Mouse (Mus musculus): ENCODE data around the gene Phf19. TPM values are rescaled to one million over a fixed set of nuclear protein-coding genes. Genes with fewer than 3 reads are reported as not detected.
A peak's percentile ranks its signal among the peaks of the same experiment; 100 is the strongest.

The Phf19 gene
- total RNA-seq, 1 experiment from 2014 or later: 10.0 TPM

GRCm38 (mm10) chr2:34904849-34905542 is 8.8 kb downstream of the Phf19 start:
- peak; percentile 90 to 92 for ATAC-seq (replicated peaks in 1 of 2; ENCODE audit: insufficient read depth in 1 of 2, low FRiP score in 2 of 2, low TSS enrichment in 1 of 2, low read depth in 1 of 2, poor library complexity in 2 of 2, severe bottlenecking in 2 of 2)

GRCm38 (mm10) chr2:34903652-34904405 is 10.0 kb downstream of the Phf19 start:
- no peak for ATAC-seq (replicated peaks in 1 of 2; ENCODE audit: insufficient read depth in 1 of 2, low FRiP score in 2 of 2, low TSS enrichment in 1 of 2, low read depth in 1 of 2, poor library complexity in 2 of 2, severe bottlenecking in 2 of 2)

- no peak for ATAC-seq (replicated peaks in 1 of 2; ENCODE audit: insufficient read depth in 1 of 2, low FRiP score in 2 of 2, low TSS enrichment in 1 of 2, low read depth in 1 of 2, poor library complexity in 2 of 2, severe bottlenecking in 2 of 2)
Observed at GRCm38 (mm10) chr2:34903191-34903590, 10.6 kb downstream of the Phf19 start.

- ATAC-seq (replicated peaks in 1 of 2; ENCODE audit: insufficient read depth in 1 of 2, low FRiP score in 2 of 2, low TSS enrichment in 1 of 2, low read depth in 1 of 2, poor library complexity in 2 of 2, severe bottlenecking in 2 of 2): no peak
Observed at GRCm38 (mm10) chr2:34902731-34903130, 11.1 kb downstream of the Phf19 start.

GRCm38 (mm10) chr2:34901726-34902125 is 12.1 kb downstream of the Phf19 start:
- no peak for ATAC-seq (replicated peaks in 1 of 2; ENCODE audit: insufficient read depth in 1 of 2, low FRiP score in 2 of 2, low TSS enrichment in 1 of 2, low read depth in 1 of 2, poor library complexity in 2 of 2, severe bottlenecking in 2 of 2)

GRCm38 (mm10) chr2:34900412-34900811 is 13.4 kb downstream of the Phf19 start:
- ATAC-seq (replicated peaks in 1 of 2; ENCODE audit: insufficient read depth in 1 of 2, low FRiP score in 2 of 2, low TSS enrichment in 1 of 2, low read depth in 1 of 2, poor library complexity in 2 of 2, severe bottlenecking in 2 of 2): no peak

- no peak for ATAC-seq (replicated peaks in 1 of 2; ENCODE audit: insufficient read depth in 1 of 2, low FRiP score in 2 of 2, low TSS enrichment in 1 of 2, low read depth in 1 of 2, poor library complexity in 2 of 2, severe bottlenecking in 2 of 2)
Observed at GRCm38 (mm10) chr2:34899682-34900081, 14.1 kb downstream of the Phf19 start.

GRCm38 (mm10) chr2:34897820-34898219 is 16.0 kb downstream of the Phf19 start:
- ATAC-seq (replicated peaks in 1 of 2; ENCODE audit: insufficient read depth in 1 of 2, low FRiP score in 2 of 2, low TSS enrichment in 1 of 2, low read depth in 1 of 2, poor library complexity in 2 of 2, severe bottlenecking in 2 of 2): 0 out of 4 replicates have a peak, but pooled peaks of 1 of the 2 experiments have one; percentile 30

- ATAC-seq (replicated peaks in 1 of 2; ENCODE audit: insufficient read depth in 1 of 2, low FRiP score in 2 of 2, low TSS enrichment in 1 of 2, low read depth in 1 of 2, poor library complexity in 2 of 2, severe bottlenecking in 2 of 2): no peak
Observed at GRCm38 (mm10) chr2:34896821-34897460, 16.9 kb downstream of the Phf19 start.

- ATAC-seq (replicated peaks in 1 of 2; ENCODE audit: insufficient read depth in 1 of 2, low FRiP score in 2 of 2, low TSS enrichment in 1 of 2, low read depth in 1 of 2, poor library complexity in 2 of 2, severe bottlenecking in 2 of 2): no peak
Observed at GRCm38 (mm10) chr2:34895503-34896113, 18.2 kb downstream of the Phf19 start.

- peak; percentile 7 to 27; a peak in 2 of 4 replicates for ATAC-seq (replicated peaks in 1 of 2; ENCODE audit: insufficient read depth in 1 of 2, low FRiP score in 2 of 2, low TSS enrichment in 1 of 2, low read depth in 1 of 2, poor library complexity in 2 of 2, severe bottlenecking in 2 of 2)
Observed at GRCm38 (mm10) chr2:34893950-34894349, 19.9 kb downstream of the Phf19 start.

GRCm38 (mm10) chr2:34884186-34884585 is 29.6 kb downstream of the Phf19 start:
- ATAC-seq (replicated peaks in 1 of 2; ENCODE audit: insufficient read depth in 1 of 2, low FRiP score in 2 of 2, low TSS enrichment in 1 of 2, low read depth in 1 of 2, poor library complexity in 2 of 2, severe bottlenecking in 2 of 2): no peak

- no peak for ATAC-seq (replicated peaks in 1 of 2; ENCODE audit: insufficient read depth in 1 of 2, low FRiP score in 2 of 2, low TSS enrichment in 1 of 2, low read depth in 1 of 2, poor library complexity in 2 of 2, severe bottlenecking in 2 of 2)
Observed at GRCm38 (mm10) chr2:34883190-34883589, 30.6 kb downstream of the Phf19 start.

GRCm38 (mm10) chr2:34882757-34883156 is 31.1 kb downstream of the Phf19 start:
- no peak for ATAC-seq (replicated peaks in 1 of 2; ENCODE audit: insufficient read depth in 1 of 2, low FRiP score in 2 of 2, low TSS enrichment in 1 of 2, low read depth in 1 of 2, poor library complexity in 2 of 2, severe bottlenecking in 2 of 2)

GRCm38 (mm10) chr2:34880054-34880453 is 33.8 kb downstream of the Phf19 start:
- ATAC-seq (replicated peaks in 1 of 2; ENCODE audit: insufficient read depth in 1 of 2, low FRiP score in 2 of 2, low TSS enrichment in 1 of 2, low read depth in 1 of 2, poor library complexity in 2 of 2, severe bottlenecking in 2 of 2): no peak

GRCm38 (mm10) chr2:34874816-34875345 is 38.9 kb downstream of the Phf19 start, which contains the start of gene Psmd5:
Psmd5 (minus strand) TSS chr2:34874968.
- no peak for ATAC-seq (replicated peaks in 1 of 2; ENCODE audit: insufficient read depth in 1 of 2, low FRiP score in 2 of 2, low TSS enrichment in 1 of 2, low read depth in 1 of 2, poor library complexity in 2 of 2, severe bottlenecking in 2 of 2)

GRCm38 (mm10) chr2:34874271-34874670 is 39.6 kb downstream of the Phf19 start, which contains the start of gene Cutal:
Cutal (plus strand) TSS chr2:34874396.
- ATAC-seq (replicated peaks in 1 of 2; ENCODE audit: insufficient read depth in 1 of 2, low FRiP score in 2 of 2, low TSS enrichment in 1 of 2, low read depth in 1 of 2, poor library complexity in 2 of 2, severe bottlenecking in 2 of 2): no peak

All from hematopoietic stem cell, adult 5-6 weeks (primary cell).